Mouse (Mus musculus): Measurements from ENCODE around the gene Myo16. TPM values are rescaled to one million over a fixed set of nuclear protein-coding genes. Genes with fewer than 3 reads are reported as not detected.

Myo16 gene
- polyA plus RNA-seq, 1 experiment: 0.02 TPM

GRCm38 (mm10) chr8:10453046-10453445, 299.3 kb downstream of the Myo16 start:
- H3K36me3 ChIP-seq (ENCODE audit: control insufficient read depth, insufficient read depth): no peaks in the 10 kb centered on the region
- no peaks in the 10 kb centered on the region for H3K79me2 ChIP-seq (ENCODE audit: control insufficient read depth, insufficient read depth)
- TF ChIP-seq CEBPB (IDR thresholded peaks at IDR 0.05; ENCODE audit: low read depth) (no peak), CTCF (IDR thresholded peaks at IDR 0.05; ENCODE audit: control insufficient read depth, insufficient read depth, insufficient read length) (no peak), USF1 (IDR thresholded peaks at IDR 0.05; ENCODE audit: low read depth) (no peak), FOSL1 (IDR thresholded peaks at IDR 0.05; ENCODE audit: insufficient read depth, low read length, poor library complexity, severe bottlenecking) (no peak), MYOD1 (IDR thresholded peaks at IDR 0.05; ENCODE audit: control insufficient read depth, insufficient read length, low read depth) (no peak), MYOG (IDR thresholded peaks at IDR 0.05; ENCODE audit: control insufficient read depth, extremely low read depth, insufficient read length) (no peak), MAX (IDR thresholded peaks at IDR 0.05) (no peak)
- H3ac ChIP-seq (ENCODE audit: control insufficient read depth, insufficient read length, low read depth): no peak overlapping the region
- H3K79me3 ChIP-seq (ENCODE audit: low read depth): no peaks in the 10 kb centered on the region
- H3K4me3 ChIP-seq (ENCODE audit: insufficient read depth, poor library complexity, severe bottlenecking): no peak overlapping the region
- H3K27me3 ChIP-seq (ENCODE audit: control insufficient read depth, insufficient read depth, insufficient read length): peaks cover 4% of the 10 kb centered on the region

- H3K27me3 ChIP-seq (ENCODE audit: control insufficient read depth, insufficient read depth, insufficient read length): peaks cover 4% of the 10 kb centered on the region
- H3K36me3 ChIP-seq (ENCODE audit: control insufficient read depth, insufficient read depth): no peaks in the 10 kb centered on the region
- H3K4me3 ChIP-seq (ENCODE audit: insufficient read depth, poor library complexity, severe bottlenecking): no peak overlapping the region
- no peak overlapping the region for H3ac ChIP-seq (ENCODE audit: control insufficient read depth, insufficient read length, low read depth)
- no peaks in the 10 kb centered on the region for H3K79me2 ChIP-seq (ENCODE audit: control insufficient read depth, insufficient read depth)
- TF ChIP-seq USF1 (IDR thresholded peaks at IDR 0.05; ENCODE audit: low read depth) (no peak), MAX (IDR thresholded peaks at IDR 0.05) (no peak), FOSL1 (IDR thresholded peaks at IDR 0.05; ENCODE audit: insufficient read depth, low read length, poor library complexity, severe bottlenecking) (no peak), MYOD1 (IDR thresholded peaks at IDR 0.05; ENCODE audit: control insufficient read depth, insufficient read length, low read depth) (no peak), CTCF (IDR thresholded peaks at IDR 0.05; ENCODE audit: control insufficient read depth, insufficient read depth, insufficient read length) (no peak), MYOG (IDR thresholded peaks at IDR 0.05; ENCODE audit: control insufficient read depth, extremely low read depth, insufficient read length) (no peak), CEBPB (IDR thresholded peaks at IDR 0.05; ENCODE audit: low read depth) (no peak)
- no peaks in the 10 kb centered on the region for H3K79me3 ChIP-seq (ENCODE audit: low read depth)
These were observed 304.5 kb downstream of the Myo16 start for GRCm38 (mm10) chr8:10458151-10458649.

GRCm38 (mm10) chr8:10462271-10462670, 308.6 kb downstream of the Myo16 start:
- Histone ChIP-seq H3K4me3 (ENCODE audit: insufficient read depth, poor library complexity, severe bottlenecking) (no peak overlapping the region), H3K36me3 (ENCODE audit: control insufficient read depth, insufficient read depth) (no peaks in the 10 kb centered on the region), H3K79me3 (ENCODE audit: low read depth) (no peaks in the 10 kb centered on the region), H3K79me2 (ENCODE audit: control insufficient read depth, insufficient read depth) (no peaks in the 10 kb centered on the region), H3ac (ENCODE audit: control insufficient read depth, insufficient read length, low read depth) (no peak overlapping the region), H3K27me3 (ENCODE audit: control insufficient read depth, insufficient read depth, insufficient read length) (peaks cover 13% of the 10 kb centered on the region)
- TF ChIP-seq FOSL1 (IDR thresholded peaks at IDR 0.05; ENCODE audit: insufficient read depth, low read length, poor library complexity, severe bottlenecking) (no peak), MYOD1 (IDR thresholded peaks at IDR 0.05; ENCODE audit: control insufficient read depth, insufficient read length, low read depth) (no peak), USF1 (IDR thresholded peaks at IDR 0.05; ENCODE audit: low read depth) (no peak), CTCF (IDR thresholded peaks at IDR 0.05; ENCODE audit: control insufficient read depth, insufficient read depth, insufficient read length) (no peak), MAX (IDR thresholded peaks at IDR 0.05) (no peak), MYOG (IDR thresholded peaks at IDR 0.05; ENCODE audit: control insufficient read depth, extremely low read depth, insufficient read length) (no peak), CEBPB (IDR thresholded peaks at IDR 0.05; ENCODE audit: low read depth) (no peak)

- Histone ChIP-seq H3K79me2 (ENCODE audit: control insufficient read depth, insufficient read depth) (no peaks in the 10 kb centered on the region), H3ac (ENCODE audit: control insufficient read depth, insufficient read length, low read depth) (no peak overlapping the region), H3K27me3 (ENCODE audit: control insufficient read depth, insufficient read depth, insufficient read length) (peaks cover 17% of the 10 kb centered on the region), H3K36me3 (ENCODE audit: control insufficient read depth, insufficient read depth) (no peaks in the 10 kb centered on the region), H3K4me3 (ENCODE audit: insufficient read depth, poor library complexity, severe bottlenecking) (no peak overlapping the region), H3K79me3 (ENCODE audit: low read depth) (no peaks in the 10 kb centered on the region)
- no peak for TF ChIP-seq USF1 (IDR thresholded peaks at IDR 0.05; ENCODE audit: low read depth)
- no peak for TF ChIP-seq FOSL1 (IDR thresholded peaks at IDR 0.05; ENCODE audit: insufficient read depth, low read length, poor library complexity, severe bottlenecking)
- TF ChIP-seq MYOD1 (IDR thresholded peaks at IDR 0.05; ENCODE audit: control insufficient read depth, insufficient read length, low read depth): no peak
- TF ChIP-seq MYOG (IDR thresholded peaks at IDR 0.05; ENCODE audit: control insufficient read depth, extremely low read depth, insufficient read length): no peak
- no peak for TF ChIP-seq CTCF (IDR thresholded peaks at IDR 0.05; ENCODE audit: control insufficient read depth, insufficient read depth, insufficient read length)
- TF ChIP-seq MAX (IDR thresholded peaks at IDR 0.05): no peak
- TF ChIP-seq CEBPB (IDR thresholded peaks at IDR 0.05; ENCODE audit: low read depth): no peak
These were observed 314.8 kb downstream of the Myo16 start for GRCm38 (mm10) chr8:10468490-10468889.

- Histone ChIP-seq H3K4me3 (ENCODE audit: insufficient read depth, poor library complexity, severe bottlenecking) (no peak overlapping the region), H3K79me2 (ENCODE audit: control insufficient read depth, insufficient read depth) (no peaks in the 10 kb centered on the region), H3K36me3 (ENCODE audit: control insufficient read depth, insufficient read depth) (no peaks in the 10 kb centered on the region), H3K27me3 (ENCODE audit: control insufficient read depth, insufficient read depth, insufficient read length) (peaks cover 14% of the 10 kb centered on the region), H3ac (ENCODE audit: control insufficient read depth, insufficient read length, low read depth) (no peak overlapping the region), H3K79me3 (ENCODE audit: low read depth) (no peaks in the 10 kb centered on the region)
- TF ChIP-seq CTCF (IDR thresholded peaks at IDR 0.05; ENCODE audit: control insufficient read depth, insufficient read depth, insufficient read length) (no peak), USF1 (IDR thresholded peaks at IDR 0.05; ENCODE audit: low read depth) (no peak), MYOG (IDR thresholded peaks at IDR 0.05; ENCODE audit: control insufficient read depth, extremely low read depth, insufficient read length) (no peak), CEBPB (IDR thresholded peaks at IDR 0.05; ENCODE audit: low read depth) (no peak), MAX (IDR thresholded peaks at IDR 0.05) (no peak), MYOD1 (IDR thresholded peaks at IDR 0.05; ENCODE audit: control insufficient read depth, insufficient read length, low read depth) (no peak), FOSL1 (IDR thresholded peaks at IDR 0.05; ENCODE audit: insufficient read depth, low read length, poor library complexity, severe bottlenecking) (no peak)
These were observed 315.9 kb downstream of the Myo16 start for GRCm38 (mm10) chr8:10469658-10470057.

Measured in C2C12 (cell line).